Mouse (Mus musculus) cerebellum, postnatal 36 days (tissue): ENCODE data around the gene Gm5152.
"Not testable (repeated sequence)": the region's sequence is repeated elsewhere in the genome, so short reads cannot be mapped to it uniquely, and the experiment has no call there.

Experiments used
- DNase-seq, 2 experiments: peaks; one replicate each; pipeline ENCODE4 v3.0.0; 2021 to 2022; ENCODE audit warnings: mixed read lengths in 2 of 2

The Gm5152 gene

DNA sequence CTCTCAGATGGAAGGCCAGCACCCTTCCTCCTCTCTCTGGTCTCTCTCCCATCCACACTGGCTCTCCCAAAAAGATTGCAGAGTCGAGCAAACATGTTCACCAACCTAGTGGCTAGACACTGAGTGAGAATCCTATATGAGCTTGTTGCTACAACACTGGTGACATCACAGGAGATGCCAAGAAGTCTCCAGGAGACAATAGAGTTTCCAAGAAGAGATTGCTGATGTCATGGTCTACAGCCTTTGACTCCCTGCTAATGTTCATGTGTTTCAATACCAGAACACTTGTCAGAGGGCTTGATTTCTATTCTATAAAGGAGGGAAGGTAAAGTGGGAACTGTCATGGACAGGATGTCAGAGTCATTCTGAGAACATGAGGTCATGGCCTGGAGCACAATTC, at the start of gene Gm5152:
Gene Gm5152, minus strand, starts transcription at position 101 of the 400 bp plus-strand sequence.
- DNase-seq: not testable (repeated sequence)

DNA sequence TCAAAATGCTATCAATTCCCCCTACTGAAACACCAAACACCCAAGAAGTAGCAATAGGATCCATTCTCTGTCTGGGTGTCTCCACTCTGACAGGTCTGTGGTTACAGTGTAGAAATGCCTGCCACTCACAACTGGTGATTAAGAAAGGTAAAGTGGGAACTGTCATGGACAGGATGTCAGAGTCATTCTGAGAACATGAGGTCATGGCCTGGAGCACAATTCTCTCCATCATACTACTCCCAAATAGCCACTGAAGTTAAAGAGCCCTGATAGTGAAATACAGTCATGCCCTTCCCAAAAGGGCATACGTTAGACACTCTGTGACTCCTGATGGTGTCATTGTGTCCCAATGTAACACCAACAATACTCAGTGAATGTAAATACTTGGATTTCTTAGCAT, 8.4 kb upstream of the Gm5152 start:
- not testable (repeated sequence) for DNase-seq

DNA sequence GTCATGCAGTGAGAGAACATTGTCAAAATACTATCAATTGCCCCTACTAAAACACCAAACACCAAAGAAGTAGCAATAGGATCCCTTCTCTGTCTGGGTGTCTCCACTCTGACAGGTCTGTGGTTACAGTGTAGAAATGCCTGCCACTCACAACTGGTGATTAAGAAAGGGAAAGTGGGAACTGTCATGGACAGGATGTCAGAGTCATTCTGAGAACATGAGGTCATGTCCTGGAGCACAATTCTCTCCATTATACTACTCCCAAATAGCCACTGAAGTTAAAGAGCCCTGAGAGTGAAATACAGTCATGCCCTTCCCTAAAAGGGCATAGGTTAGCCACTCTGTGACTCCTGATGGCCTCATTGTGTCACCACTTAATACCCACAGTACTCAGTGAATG, 556 bp downstream of the Gm5152 start:
- DNase-seq: not testable (repeated sequence)

DNA sequence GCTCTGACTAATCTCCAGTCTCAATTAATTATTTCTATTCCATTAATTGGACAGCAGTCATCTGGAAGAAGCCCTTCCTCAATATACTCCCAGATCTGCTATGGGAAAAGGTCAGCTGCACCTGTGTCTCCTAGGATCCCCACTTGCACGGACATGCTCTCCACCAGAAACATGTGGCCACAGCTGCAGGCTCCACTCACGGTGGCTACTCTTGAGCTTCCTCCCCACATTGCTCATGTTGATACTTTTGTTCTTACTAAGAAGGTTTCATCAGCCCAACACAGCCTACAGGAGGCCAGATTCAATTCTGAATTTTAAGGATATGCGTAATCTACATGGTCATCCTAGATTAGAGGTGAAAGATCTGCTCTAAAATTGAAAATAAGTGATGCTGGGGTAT, 5.9 kb downstream of the Gm5152 start:
- DNase-seq: not testable (repeated sequence)

GRCm38 (mm10) chr5:10220317-10220716, 26.0 kb downstream of the Gm5152 start:
- no peak for DNase-seq

- no peak for DNase-seq
These were observed 43.3 kb downstream of the Gm5152 start for GRCm38 (mm10) chr5:10203067-10203466.

- DNase-seq: no peak
These were observed 49.4 kb downstream of the Gm5152 start for GRCm38 (mm10) chr5:10196880-10197279.
